Mouse (Mus musculus) monocyte, adult 5-6 weeks (primary cell): ENCODE data around the gene Olfr544. TPM values are rescaled to one million over a fixed set of nuclear protein-coding genes. Genes with fewer than 3 reads are reported as not detected.
A peak's percentile ranks its signal among the peaks of the same experiment; 100 is the strongest.

ENCODE experiments used
- ATAC-seq: fragments of 153-309, 156-312 bp; replicated peaks from 2 replicates; pipeline ENCODE4 v1.8.0; 2017; ENCODE audit warnings: mild to moderate bottlenecking; ENCODE audit not compliant: low TSS enrichment, insufficient number of reproducible peaks, severe bottlenecking, poor library complexity, low FRiP score
- total RNA-seq: library from RNA; stranded (forward); fragments of 200-1000, 200-491, 200-594 nt; gene quantifications from 3 replicates; pipeline ENCODE4 v1.2.3, GENCODE M21; 2017

Olfr544 gene
- total RNA-seq, 1 experiment from 2014 or later = not detected

- ATAC-seq = no peak
Observed at GRCm38 (mm10) chr7:102479368-102480078, 8.6 kb downstream of the Olfr544 start.

- no peak for ATAC-seq
Observed at GRCm38 (mm10) chr7:102478926-102479325, 9.2 kb downstream of the Olfr544 start.

GRCm38 (mm10) chr7:102478425-102478824 is 9.7 kb downstream of the Olfr544 start:
- ATAC-seq = no peak

GRCm38 (mm10) chr7:102477377-102477776 is 10.7 kb downstream of the Olfr544 start:
- no peak for ATAC-seq

GRCm38 (mm10) chr7:102476601-102477000 is 11.5 kb downstream of the Olfr544 start:
- no peak for ATAC-seq

- ATAC-seq = no peak
Observed at GRCm38 (mm10) chr7:102472675-102473074, 15.4 kb downstream of the Olfr544 start.

- ATAC-seq = no peak
Observed at GRCm38 (mm10) chr7:102467566-102467965, 20.5 kb downstream of the Olfr544 start.

- 0 out of 2 replicates have a peak, but pooled peaks have one; percentile 27 for ATAC-seq
Observed at GRCm38 (mm10) chr7:102458618-102459380, 29.3 kb downstream of the Olfr544 start.

- ATAC-seq = no peak
Observed at GRCm38 (mm10) chr7:102446438-102446837, 41.7 kb downstream of the Olfr544 start.

GRCm38 (mm10) chr7:102444301-102444700 is 43.8 kb downstream of the Olfr544 start:
- ATAC-seq = no peak

- ATAC-seq = no peak
Observed at GRCm38 (mm10) chr7:102442432-102442831, 45.7 kb downstream of the Olfr544 start.

- peak; percentile 99 for ATAC-seq
Observed at GRCm38 (mm10) chr7:102441657-102442391, 46.3 kb downstream of the Olfr544 start, which contains the start of gene Rrm1. Gene Rrm1 (plus strand): TSS chr7:102441695.

GRCm38 (mm10) chr7:102440822-102441656 is 47.1 kb downstream of the Olfr544 start:
- no peak for ATAC-seq

- no peak for ATAC-seq
Observed at GRCm38 (mm10) chr7:102434344-102434743, 53.8 kb downstream of the Olfr544 start.

Other genes starting within 250 kb of the Olfr544 start
- 46.7 to 78.6 TPM (median 62.1 TPM) in 3 replicates for gene Rhog, start 232.3 kb downstream of the Olfr544 start, total RNA-seq
- 46.8 to 79.7 TPM (median 51.0 TPM) in 3 replicates for gene Stim1, start 220.5 kb downstream of the Olfr544 start, total RNA-seq
- gene Rrm1, start 46.6 kb downstream of the Olfr544 start, total RNA-seq = 39.1 to 107 TPM (median 51.1 TPM) in 3 replicates
- not detected in 3 replicates for gene Olfr543, start 6.6 kb downstream of the Olfr544 start, total RNA-seq
- gene Olfr545, start 11.3 kb upstream of the Olfr544 start, total RNA-seq = not detected in 3 replicates
- gene Olfr547, start 46.4 kb upstream of the Olfr544 start, total RNA-seq = not detected in 3 replicates
- not detected in 3 replicates for gene Olfr548-ps1, start 52.6 kb upstream of the Olfr544 start, total RNA-seq
- not detected in 3 replicates for gene Olfr549, start 61.6 kb upstream of the Olfr544 start, total RNA-seq
- 35.2 to 57.9 TPM (median 45.9 TPM) in 3 replicates for gene Trim21, start 77.2 kb upstream of the Olfr544 start, total RNA-seq
- not detected in 3 replicates for gene Olfr550, start 83.1 kb upstream of the Olfr544 start, total RNA-seq
- gene Olfr551, start 103.6 kb upstream of the Olfr544 start, total RNA-seq = 0.76 TPM in 1 of 3 replicates, not detected in the others
- not detected in 3 replicates for gene Olfr552, start 109.5 kb upstream of the Olfr544 start, total RNA-seq
- 0.43 TPM in 1 of 3 replicates, not detected in the others for gene Olfr553, start 129.9 kb upstream of the Olfr544 start, total RNA-seq
- not detected in 3 replicates for gene Olfr554, start 150.1 kb upstream of the Olfr544 start, total RNA-seq
- not detected in 3 replicates for gene Olfr555, start 170.5 kb upstream of the Olfr544 start, total RNA-seq
- gene Olfr556, start 176.6 kb upstream of the Olfr544 start, total RNA-seq = not detected in 3 replicates
- gene Trim68, start 199.0 kb upstream of the Olfr544 start, total RNA-seq = 4.6 to 15.2 TPM (median 9.5 TPM) in 3 replicates
- gene Olfr557, start 207.6 kb upstream of the Olfr544 start, total RNA-seq = not detected in 3 replicates
- not detected in 3 replicates for gene Olfr558, start 213.9 kb upstream of the Olfr544 start, total RNA-seq
- not detected in 3 replicates for gene Olfr33, start 230.8 kb upstream of the Olfr544 start, total RNA-seq
- gene Olfr559, start 239.2 kb upstream of the Olfr544 start, total RNA-seq = not detected in 3 replicates